Mouse (Mus musculus): ENCODE data around the gene Otol1. TPM values are rescaled to one million over a fixed set of nuclear protein-coding genes. Genes with fewer than 3 reads are reported as not detected.

Otol1 gene
- not detected in 2 replicates for total RNA-seq (2015)
- total RNA-seq (2017), result not detected in 2 replicates

GRCm38 (mm10) chr3:70007313-70007712 lies at the start of gene Otol1:
Otol1 (plus strand) TSS chr3:70007613.
- no peak for ATAC-seq (ENCODE audit: poor library complexity, severe bottlenecking)

DNA sequence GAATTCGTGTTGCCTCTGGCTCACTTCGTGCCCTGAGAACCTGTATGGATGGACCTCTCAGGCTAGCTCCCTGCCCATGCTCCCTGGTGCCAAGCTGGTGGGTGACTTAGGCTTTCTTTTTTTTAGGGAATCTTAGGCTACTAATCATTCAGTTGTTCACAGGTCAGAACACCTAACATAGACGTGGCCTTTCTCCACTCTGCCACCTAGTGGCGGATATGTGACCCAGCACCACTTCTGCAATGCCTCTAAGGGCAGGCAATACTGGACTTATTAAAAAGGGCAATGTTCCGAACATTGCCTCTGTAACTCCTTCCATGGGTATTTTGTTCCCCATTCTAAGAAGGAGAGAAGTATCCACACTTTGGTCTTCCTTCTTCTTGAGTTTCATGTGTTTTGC lies 45.2 kb upstream of the Otol1 start:
- ATAC-seq (ENCODE audit: poor library complexity, severe bottlenecking), result peak; percentile 62

DNA sequence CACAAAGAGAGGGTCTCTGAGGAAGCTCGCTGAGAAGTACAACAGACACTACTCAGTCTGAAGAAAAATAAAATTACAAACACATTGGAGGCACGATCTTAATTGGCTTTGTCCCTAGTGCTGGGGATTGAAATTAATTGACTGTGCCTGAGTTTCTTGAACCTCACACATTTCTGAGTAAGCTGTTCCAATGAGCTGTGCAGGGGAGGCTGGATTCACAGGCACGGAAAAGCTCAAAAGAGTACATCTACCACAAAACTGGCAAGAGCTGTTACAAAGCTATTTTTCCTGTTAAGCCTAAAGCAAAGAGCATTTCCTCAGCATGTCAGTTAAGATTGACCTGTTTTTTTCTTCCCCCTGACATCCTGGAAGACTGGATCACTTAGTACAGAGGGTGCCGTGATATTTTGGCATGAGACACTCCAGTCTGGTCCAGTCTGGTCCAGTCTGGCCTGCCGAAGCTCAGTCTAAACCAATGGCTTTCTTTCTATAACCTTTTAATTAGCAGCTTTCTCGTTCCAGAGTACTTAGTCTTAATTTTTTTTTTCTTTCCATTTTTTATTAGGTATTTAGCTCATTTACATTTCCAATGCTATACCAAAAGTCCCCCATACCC lies 35.8 kb upstream of the Otol1 start:
- ATAC-seq (ENCODE audit: poor library complexity, severe bottlenecking), result no peak

DNA sequence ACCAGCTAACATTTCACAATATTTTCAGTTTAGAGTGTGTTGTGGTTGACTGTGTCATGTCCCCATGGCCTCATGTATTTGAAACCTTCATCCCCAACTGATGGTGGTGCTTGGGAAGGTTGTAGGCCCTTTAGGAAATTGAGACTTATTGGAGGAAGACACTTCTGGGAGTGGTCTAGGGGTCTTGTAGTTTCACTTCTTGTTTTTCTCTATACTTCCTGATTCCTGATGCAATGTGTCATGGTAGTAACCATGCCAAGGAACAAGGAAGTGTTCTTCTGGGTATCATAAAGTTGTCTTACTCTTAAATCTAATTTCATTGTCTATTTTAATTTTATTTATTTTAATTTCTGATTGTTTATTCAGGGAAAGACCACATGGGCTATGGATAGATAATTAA lies 29.3 kb upstream of the Otol1 start:
- peak; percentile 51; the same call in 1 of the 2 replicates for ATAC-seq (ENCODE audit: poor library complexity, severe bottlenecking)

GRCm38 (mm10) chr3:69993806-69994205 lies 13.6 kb upstream of the Otol1 start:
- no peak for ATAC-seq (ENCODE audit: poor library complexity, severe bottlenecking)

- no peak for ATAC-seq (ENCODE audit: poor library complexity, severe bottlenecking)
Measured at GRCm38 (mm10) chr3:70001540-70001939, 5.9 kb upstream of the Otol1 start.

DNA sequence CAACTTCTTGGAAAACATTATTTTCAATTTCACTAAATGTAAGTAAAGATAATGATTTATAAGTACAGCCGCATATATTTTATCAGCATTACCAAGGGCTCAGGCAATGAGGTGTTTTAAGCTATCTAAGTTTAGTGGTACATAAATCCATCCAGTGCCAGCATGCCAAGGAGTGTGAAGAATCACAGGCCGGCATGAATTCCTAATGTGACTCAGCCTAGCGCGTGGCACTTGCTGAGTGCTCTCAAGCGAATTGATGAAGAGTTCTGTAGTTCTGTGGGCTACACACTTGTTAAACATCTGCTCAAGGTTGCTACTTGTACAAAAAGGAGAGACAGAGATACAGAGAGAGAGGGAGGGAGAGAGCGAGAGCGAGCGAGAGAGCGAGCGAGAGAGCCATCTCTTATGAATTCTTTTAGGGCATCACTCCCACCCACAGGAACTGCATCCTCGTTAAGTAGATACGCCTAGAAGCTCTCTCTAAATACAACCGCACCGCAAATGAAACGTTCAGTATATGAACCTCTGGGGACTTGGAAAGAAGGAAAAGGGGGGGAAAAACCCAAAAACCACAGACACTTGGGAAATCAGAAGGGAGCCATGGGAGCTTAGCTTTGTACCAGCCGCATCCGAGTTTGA lies 4.2 kb upstream of the Otol1 start:
- no peak for ATAC-seq (ENCODE audit: poor library complexity, severe bottlenecking)

DNA sequence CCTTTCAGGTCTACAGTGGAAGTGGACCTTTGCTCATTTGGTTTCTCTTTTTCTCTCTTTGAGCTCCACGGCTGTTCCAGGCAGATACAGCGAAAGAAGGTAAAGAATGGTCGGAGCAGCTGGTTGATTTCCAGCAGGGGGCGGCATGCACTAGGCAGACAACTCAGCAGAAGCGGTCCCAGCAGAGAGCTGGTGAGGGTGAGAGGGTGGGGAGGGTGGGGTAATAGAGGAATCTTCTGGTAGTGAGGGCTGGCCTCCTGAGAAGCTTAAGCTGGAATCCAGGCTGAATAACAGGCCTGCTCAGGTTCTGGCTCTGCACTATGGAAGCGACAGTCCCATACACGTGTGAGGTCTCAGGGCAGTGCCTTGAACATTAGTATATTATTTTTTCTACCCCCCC lies 3.5 kb upstream of the Otol1 start:
- ATAC-seq (ENCODE audit: poor library complexity, severe bottlenecking), result no peak

DNA sequence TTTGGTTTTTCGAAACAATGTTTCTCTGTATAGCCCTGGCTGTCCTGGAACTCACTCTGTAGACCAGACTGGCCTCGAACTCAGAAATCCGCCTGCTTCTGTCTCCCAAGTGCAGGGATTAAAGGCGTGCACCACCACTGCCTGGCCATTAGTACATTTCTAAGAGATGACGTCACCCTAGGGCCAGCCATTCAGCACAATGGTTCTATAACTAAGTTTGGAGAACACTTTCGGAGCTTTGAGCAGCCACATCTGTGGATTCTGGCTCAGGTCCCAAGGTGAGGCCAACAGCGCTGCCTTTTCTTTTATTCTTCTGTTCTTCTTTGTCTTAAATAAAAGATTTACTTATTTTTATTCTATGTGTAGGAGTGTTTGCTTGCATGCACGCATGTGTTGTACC lies 3.0 kb upstream of the Otol1 start:
- ATAC-seq (ENCODE audit: poor library complexity, severe bottlenecking), result no peak

DNA sequence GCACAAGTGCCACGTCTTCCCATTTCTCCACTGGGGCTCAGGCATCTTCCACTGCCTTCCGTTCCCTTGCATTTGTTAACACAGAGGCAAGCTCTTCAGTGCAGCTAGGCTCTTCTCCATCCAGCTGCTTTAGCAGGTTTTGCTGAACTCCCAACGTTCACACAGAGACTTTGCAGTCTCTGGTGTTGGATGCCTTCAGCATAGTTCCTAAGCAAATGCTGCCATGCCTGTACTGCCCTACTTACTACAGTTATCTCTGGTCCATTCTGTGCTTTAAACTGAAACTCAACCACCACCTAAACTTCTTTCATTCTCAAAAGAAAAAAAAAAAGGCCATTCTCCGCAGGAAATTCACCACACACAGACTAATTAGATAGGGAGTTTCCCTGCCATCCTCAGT lies 5.2 kb downstream of the Otol1 start:
- no peak for ATAC-seq (ENCODE audit: poor library complexity, severe bottlenecking)

DNA sequence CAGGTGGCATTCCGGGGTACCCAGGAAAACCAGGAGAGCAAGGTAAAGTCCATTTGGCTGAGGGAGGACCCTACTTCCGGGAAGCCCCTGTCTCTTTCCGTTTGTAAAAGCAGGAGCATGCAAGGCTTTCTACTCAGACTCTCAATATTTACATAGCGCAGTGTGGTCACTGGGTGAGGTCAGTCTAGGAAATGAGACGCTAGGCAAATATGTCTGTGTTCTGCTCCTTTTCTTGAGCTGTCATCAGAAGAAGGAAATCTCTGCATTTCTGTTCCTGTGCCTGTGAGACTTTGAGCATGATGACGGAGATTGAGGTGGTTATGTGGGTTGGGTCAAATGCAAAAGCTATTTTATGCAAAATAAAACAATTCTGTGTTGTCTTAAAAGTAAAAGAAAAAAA lies 19.2 kb downstream of the Otol1 start:
- no peak for ATAC-seq (ENCODE audit: poor library complexity, severe bottlenecking)

- ATAC-seq (ENCODE audit: poor library complexity, severe bottlenecking), result no peak
Measured at GRCm38 (mm10) chr3:70029260-70029659, 21.8 kb downstream of the Otol1 start.

DNA sequence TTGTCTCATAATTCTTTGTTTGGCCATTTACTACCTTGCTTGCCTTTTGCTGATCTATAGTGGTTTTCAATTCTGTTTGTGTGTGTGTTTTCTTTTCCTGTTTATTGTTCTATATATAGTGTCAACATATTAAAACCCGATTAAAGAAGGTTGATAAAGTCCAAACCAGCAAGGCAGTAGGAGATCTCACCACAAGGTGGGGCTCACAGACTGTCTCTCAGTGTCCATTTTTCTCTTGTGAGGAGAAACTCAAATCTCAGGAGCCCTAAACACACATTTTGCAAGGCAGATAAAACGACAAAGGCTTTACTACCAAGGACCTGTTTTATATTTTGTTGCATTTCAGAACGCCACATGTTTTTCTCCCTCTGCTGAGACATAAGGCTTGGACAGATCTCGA lies 28.2 kb downstream of the Otol1 start:
- no peak for ATAC-seq (ENCODE audit: poor library complexity, severe bottlenecking)

Other genes with a start within 250 kb of the Otol1 start
- gene Sptssb, start 147.7 kb upstream of the Otol1 start, total RNA-seq (2015), result not detected in 2 replicates
- not detected in 2 replicates for gene Sptssb, start 147.7 kb upstream of the Otol1 start, total RNA-seq (2017)

All from megakaryocyte, adult 5-6 weeks (primary cell).